Mouse (Mus musculus): ENCODE measurements around the gene Ptprn2. TPM values are rescaled to one million over a fixed set of nuclear protein-coding genes. Genes with fewer than 3 reads are reported as not detected.

Gene Ptprn2
- polyA plus RNA-seq, 1 experiment: not detected

- TF ChIP-seq GATA1 (IDR thresholded peaks at IDR 0.05; ENCODE audit: low read length): no peak
Measured at GRCm38 (mm10) chr12:117159669-117160210, 674.2 kb downstream of the Ptprn2 start.

DNA sequence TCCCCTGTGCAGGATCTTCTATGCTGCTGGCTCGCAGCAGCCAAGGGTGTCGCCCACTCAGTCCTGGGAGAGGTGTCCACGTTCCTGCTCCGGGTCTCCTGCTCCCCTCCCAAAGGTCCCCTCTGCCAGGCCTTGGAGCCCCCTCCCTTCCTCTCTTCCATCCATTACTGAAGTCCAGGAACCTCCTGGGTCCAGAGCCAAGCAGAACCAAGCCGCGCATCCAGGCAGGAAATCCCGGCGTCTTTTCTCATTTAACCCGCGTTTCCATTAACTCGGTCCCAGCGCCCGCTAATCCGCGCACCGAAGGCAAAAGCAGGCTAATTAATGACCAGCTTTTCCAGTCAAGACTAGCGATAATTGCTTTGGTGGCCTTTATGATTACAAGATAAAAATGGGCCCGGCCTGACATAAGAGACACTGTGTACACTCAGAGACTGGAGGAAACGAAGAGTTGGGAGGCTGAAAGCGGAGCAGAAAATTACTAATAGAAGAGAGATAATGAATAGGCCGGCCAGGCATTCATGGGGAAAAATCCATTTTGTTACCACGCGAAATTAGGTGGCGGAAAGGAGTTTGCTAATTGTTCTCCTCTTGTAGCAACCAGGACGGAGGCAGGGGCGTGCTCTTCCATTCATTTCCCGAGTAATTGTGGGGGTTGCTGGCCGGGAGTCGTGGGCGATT, 674.8 kb downstream of the Ptprn2 start:
- TF ChIP-seq GATA1 (IDR thresholded peaks at IDR 0.05; ENCODE audit: low read length): no peak

DNA sequence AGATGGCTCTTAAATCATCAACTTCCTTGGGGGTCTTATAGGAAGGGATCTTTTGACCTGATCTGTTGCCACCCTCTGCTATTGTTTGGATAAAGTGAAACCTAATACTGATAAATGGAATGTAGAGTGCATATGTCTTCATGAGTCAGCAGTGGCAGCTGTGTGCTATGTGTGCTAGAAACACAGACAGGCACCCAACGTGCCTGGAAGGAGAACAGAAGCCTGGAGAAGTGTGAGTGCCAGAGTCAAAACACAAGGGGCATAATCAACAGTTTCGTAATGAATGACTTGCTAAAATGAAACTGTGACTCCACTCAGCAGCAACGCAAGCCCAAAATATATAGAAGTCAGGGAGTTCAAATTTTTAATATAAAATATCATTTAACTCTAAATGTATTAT, 676.7 kb downstream of the Ptprn2 start:
- TF ChIP-seq GATA1 (IDR thresholded peaks at IDR 0.05; ENCODE audit: low read length): no peak

- TF ChIP-seq GATA1 (IDR thresholded peaks at IDR 0.05; ENCODE audit: low read length): no peak
Measured at GRCm38 (mm10) chr12:117163789-117164188, 678.3 kb downstream of the Ptprn2 start.

GRCm38 (mm10) chr12:117166266-117166665, 680.7 kb downstream of the Ptprn2 start:
- no peak for TF ChIP-seq GATA1 (IDR thresholded peaks at IDR 0.05; ENCODE audit: low read length)

DNA sequence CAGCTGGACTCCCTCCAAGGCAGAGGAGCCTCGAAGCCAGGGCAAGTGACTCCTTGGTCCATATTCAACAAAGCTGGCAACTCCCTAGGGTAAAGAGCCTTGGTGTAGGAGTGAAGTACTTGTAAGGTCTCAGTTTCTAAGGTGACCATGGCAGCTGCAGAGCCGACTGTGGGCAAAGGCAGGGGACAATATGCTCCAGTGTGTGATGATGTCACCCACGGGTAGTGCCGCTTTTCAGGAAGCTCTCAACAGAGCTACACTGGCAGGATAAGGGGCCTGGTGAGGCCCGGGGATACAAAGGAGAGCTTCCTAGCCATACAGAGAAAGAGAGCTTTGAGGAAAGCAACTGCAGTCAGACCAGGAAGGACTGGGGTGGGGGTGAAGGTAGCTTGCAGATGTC, 684.1 kb downstream of the Ptprn2 start:
- no peak for TF ChIP-seq GATA1 (IDR thresholded peaks at IDR 0.05; ENCODE audit: low read length)

- no peak for TF ChIP-seq GATA1 (IDR thresholded peaks at IDR 0.05; ENCODE audit: low read length)
Measured at GRCm38 (mm10) chr12:117172529-117172884, 687.0 kb downstream of the Ptprn2 start.

DNA sequence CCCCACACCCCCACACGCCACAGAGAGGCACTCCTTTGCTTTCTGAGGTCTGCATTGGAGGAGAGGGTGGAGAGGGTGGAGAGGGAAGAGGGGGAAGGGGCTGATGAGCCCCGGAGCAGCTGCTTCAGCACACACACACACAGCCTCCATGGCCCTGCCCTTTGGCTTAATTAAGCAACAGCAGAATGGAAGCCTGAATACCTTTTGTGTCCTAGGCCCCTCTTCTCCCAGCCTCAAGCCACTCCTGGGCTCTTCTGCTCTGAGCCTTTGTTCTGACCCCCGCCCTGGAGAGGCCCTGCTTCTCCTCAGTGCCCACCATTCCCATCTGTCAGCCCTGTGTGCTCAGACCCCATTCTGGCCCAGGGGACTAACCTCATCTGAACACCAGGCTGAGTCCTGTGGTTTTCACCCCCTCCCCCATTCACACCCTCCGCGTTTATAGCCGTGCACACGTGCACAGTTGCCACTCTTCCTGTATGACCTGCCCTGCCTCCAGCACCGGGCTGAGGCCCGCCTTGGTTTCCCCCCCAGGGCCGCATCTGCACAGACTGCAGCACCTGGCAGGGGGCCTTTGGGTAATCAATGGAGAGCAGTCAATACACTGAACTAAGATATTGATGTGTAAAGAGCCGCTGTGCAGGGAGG, 687.5 kb downstream of the Ptprn2 start:
- no peak for TF ChIP-seq GATA1 (IDR thresholded peaks at IDR 0.05; ENCODE audit: low read length)

- no peak for TF ChIP-seq GATA1 (IDR thresholded peaks at IDR 0.05; ENCODE audit: low read length)
Measured at GRCm38 (mm10) chr12:117174189-117174588, 688.7 kb downstream of the Ptprn2 start.

DNA sequence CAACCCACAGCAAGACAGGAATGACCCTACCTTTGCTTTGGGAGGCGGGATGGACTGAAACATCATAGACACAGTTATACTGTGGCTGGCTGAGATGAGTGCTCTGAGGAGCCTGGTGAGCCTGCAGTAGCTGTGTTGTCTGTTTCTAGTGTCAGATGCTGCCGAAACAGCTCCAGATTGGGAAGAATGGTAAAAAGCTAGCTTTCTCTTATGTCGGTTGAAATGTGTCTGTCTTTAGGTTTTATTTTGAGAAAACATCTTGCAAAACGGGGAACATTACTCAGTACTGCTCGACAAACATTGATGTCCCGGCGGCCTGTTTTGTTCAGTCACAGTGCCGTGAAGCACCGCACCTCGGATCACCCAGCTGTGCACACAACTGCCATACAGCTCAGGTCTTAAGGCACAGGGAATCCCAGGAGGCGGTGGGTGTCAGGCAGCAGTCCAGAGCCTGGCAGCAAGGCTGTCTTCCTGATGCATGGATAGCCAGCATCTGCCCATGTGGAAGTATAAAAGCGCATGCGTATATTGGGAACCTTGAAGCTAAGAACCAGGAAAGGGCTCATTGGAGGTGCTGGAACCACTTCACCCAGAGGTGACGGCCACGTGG, 689.7 kb downstream of the Ptprn2 start:
- no peak for TF ChIP-seq GATA1 (IDR thresholded peaks at IDR 0.05; ENCODE audit: low read length)

DNA sequence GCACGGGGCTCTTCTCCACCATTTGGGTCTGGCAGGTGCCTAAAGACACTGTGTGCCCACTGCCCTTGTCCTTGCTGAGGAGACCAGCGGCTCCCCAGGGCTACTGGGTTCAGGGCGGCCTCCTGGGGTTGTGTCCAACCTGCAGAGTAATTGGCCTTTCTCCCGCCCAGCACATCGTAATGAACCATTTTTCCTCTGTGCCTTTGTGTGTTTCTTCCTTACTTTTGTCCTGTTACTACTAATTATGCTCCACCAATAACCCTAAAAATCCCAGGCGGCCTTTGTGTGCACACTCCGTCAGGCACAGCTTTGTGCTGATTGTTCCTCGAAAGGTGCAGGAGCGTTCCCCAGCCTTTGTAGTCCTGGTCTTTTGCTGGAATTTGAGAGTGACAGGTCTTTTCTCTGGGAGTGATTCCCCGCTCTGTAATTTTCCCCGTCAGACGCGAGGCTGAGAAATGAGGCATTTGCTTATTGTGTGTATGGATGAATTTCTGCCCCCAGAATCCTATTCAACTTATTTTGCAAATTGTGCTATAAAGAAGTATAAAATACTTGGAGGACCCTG, 690.8 kb downstream of the Ptprn2 start:
- TF ChIP-seq GATA1 (IDR thresholded peaks at IDR 0.05; ENCODE audit: low read length): no peak

DNA sequence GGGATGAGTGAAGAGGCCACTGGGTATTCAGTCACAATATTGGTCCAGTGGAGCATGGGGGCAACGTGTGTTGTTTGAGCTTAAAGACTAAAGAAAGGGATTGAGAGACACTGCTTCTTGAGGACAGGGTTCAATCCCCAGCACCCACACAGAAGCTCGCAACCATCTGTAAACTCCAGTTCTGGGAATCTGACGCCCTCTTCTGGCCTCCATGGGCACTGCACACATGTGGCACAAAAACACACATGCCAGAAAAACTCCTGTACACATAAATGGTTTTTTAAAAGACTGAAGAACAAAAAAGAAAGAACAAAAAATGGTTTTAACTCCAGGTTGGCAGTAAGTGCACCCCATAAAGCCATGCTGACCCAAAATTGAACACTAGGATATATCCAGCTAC, 701.6 kb downstream of the Ptprn2 start:
- TF ChIP-seq GATA1 (IDR thresholded peaks at IDR 0.05; ENCODE audit: low read length): no peak

DNA sequence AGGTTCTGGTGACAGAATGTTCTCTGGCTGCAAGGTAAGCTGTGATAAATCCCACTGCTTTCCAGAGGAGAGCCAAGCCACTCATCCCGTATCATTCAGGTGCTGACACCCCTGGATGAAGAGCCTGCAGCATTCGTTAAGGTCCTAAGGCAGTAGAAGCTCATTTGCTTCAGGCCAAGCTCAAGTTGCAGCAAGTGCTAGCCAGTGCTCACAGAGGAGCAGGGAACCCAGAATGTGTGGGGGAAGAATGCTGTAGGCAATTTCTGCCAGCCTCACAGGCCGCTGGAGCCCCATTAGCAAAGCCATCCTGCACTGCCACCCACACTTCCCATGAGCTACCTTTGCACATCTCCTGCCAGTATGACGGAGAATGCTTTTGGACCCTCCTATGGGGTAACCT, 706.5 kb downstream of the Ptprn2 start:
- TF ChIP-seq GATA1 (IDR thresholded peaks at IDR 0.05; ENCODE audit: low read length): no peak

DNA sequence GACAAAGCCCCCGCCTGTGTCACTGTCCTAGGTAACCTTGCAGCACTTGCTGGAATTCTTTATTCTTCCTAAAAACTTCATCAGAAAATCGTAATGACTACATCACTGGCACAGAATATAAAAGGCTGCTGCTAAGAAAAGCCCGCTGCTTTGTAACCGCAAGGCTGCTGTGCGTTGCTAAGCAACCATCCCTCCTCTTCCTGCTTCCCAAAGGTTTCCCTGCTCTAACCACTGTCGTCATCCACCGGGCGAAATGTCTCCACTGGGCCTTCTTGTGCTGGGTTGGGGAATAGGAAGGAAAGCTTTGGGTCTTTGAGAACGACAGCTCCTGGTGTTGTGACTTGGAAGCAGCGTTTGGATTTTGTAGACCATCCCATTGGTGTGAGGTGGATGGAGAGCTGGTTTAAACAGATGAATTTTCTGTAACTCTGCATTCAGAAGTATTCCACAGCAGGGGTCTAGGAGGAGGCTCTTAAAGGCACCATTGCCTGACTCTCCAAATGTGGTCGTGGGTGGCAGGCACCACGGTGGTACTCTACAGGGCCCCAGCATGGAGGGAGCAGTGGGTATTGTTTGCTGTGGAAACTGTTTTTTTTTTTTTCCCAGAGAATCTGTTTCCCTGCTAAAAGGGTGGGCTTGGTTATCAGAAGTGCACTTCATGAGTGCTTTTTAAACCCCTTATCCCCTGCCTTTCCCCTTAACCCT, 711.4 kb downstream of the Ptprn2 start:
- TF ChIP-seq GATA1 (IDR thresholded peaks at IDR 0.05; ENCODE audit: low read length): no peak

- no peak for TF ChIP-seq GATA1 (IDR thresholded peaks at IDR 0.05; ENCODE audit: low read length)
Measured at GRCm38 (mm10) chr12:117198093-117198492, 712.6 kb downstream of the Ptprn2 start.

DNA sequence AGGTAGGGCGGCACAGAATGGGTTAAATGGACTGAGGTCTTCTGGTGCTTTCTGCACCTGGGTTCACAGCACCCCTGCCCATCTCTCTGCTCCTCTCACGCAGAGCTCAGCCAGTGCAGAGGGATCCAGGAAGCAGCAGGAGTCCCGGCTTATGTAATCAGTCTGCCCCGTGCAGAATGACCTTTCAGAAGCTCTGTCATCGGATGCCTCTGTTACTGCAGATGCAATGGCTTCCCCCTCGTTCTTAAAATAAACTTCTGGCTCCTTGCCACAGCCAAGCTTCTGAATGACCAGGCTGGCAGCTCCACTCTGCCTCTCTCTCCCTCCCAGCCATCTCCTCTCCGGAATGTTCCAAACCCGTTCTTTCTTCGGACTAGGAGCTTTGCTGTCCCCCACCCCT, 714.6 kb downstream of the Ptprn2 start:
- no peak for TF ChIP-seq GATA1 (IDR thresholded peaks at IDR 0.05; ENCODE audit: low read length)
